Mouse (Mus musculus): Measurements from ENCODE around the gene Slc15a2.

The Slc15a2 gene

GRCm38 (mm10) chr16:36770191-36770771, 14.5 kb downstream of the Slc15a2 start:
- in situ Hi-C loops (cut with MboI, MseI): no loop called here

DNA sequence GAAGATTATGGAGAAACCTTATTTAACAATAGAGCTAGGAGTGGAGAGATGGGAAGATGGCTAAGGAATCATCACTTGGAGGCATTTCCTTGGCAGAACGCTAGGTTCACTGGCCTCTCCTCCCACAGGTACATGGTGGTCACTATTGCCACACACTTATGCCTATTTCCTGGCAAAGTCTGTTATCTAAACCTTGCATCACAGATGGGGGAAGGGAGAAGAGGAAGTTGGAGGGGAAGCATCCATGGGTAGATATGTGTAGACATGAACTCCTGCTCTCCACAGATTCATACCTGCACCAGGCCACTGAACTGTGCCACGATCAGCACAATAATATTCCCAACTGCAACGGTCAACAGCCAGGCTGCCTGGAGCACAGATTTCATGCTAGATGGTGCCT, 32.8 kb downstream of the Slc15a2 start:
- in situ Hi-C loops (cut with MboI, MseI): no loop called here

GRCm38 (mm10) chr16:36747767-36748166, 37.0 kb downstream of the Slc15a2 start:
- in situ Hi-C loops (cut with MboI, MseI): loop anchor here (25.0 kb wide), 1 partner anchor 740 kb away; no protein-coding TSS in a partner anchor

DNA sequence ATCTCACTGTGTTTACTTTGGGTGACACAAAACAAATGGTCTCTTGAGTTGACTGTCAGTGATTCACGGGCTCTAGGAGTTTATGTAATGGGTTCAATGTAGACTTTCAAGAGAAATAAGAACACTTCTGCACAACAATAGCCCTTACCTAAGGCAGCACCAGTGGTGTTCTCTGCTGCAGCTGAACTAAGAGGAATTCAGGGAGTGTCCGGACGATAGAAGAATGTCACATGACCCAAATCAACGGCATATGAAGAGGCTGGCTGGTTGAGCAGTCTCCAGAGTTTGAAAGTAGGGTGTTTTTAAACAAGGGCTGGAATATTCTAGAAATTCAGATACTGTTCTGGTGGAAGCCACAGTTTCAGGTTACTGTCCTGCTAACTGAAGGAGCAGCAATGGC, 37.7 kb downstream of the Slc15a2 start:
- in situ Hi-C loops (cut with MboI, MseI): loop anchor here (25.0 kb wide), 1 partner anchor 740 kb away; no protein-coding TSS in a partner anchor

DNA sequence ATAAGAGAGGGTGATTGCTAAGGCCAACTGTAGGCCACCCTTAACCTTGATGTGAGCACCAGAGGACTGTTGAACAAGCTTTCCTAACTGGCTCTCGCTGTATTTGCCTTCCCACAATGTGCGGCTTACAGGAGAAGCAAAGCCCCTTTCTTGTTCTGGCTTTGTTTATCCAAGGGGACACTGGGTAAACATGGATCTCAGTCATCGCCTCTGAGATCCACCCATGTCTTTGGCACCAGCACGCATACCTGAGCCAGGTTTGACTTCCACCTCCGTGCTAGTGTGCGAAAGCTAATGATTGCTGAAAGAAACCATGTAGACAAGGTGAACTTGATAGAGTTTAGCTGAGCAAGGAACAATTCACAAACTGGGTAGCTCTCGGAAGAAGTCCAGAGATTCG, 41.2 kb downstream of the Slc15a2 start:
- in situ Hi-C loops (cut with MboI, MseI): loop anchor here (25.0 kb wide), 1 partner anchor 744 kb away; no protein-coding TSS in a partner anchor

GRCm38 (mm10) chr16:36739404-36739930, 45.3 kb downstream of the Slc15a2 start:
- in situ Hi-C loops (cut with MboI, MseI): loop anchor here (25.0 kb wide), 1 partner anchor 748 kb away; no protein-coding TSS in a partner anchor

DNA sequence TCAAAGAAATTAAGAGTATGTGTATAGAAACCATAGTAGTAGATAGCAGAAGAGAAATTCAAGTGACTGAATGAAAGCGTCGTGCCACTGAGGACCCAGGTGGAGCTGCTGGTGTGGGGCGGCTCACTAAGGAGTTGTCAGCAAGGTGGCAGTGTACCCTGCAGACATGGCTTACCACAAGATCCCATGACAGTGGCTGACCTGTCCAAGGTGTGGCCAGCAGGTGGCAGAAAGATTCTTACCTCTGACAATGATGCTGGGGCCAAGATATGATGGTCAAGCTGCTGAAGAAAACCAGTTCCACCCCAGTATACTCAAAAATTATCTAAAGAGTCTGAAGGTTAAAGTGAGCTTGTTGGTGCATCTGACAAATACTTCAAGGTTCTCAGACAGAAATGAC, 49.3 kb downstream of the Slc15a2 start:
- in situ Hi-C loops (cut with MboI, MseI): loop anchor here (25.0 kb wide), 1 partner anchor 752 kb away; no protein-coding TSS in a partner anchor

- in situ Hi-C loops (cut with MboI, MseI): loop anchor here (25.0 kb wide), 1 partner anchor 753 kb away; no protein-coding TSS in a partner anchor
Measured at GRCm38 (mm10) chr16:36733827-36734226, 50.9 kb downstream of the Slc15a2 start.

GRCm38 (mm10) chr16:36732572-36732971, 52.2 kb downstream of the Slc15a2 start:
- in situ Hi-C loops (cut with MboI, MseI): loop anchor here (25.0 kb wide), 1 partner anchor 755 kb away; no protein-coding TSS in a partner anchor

GRCm38 (mm10) chr16:36728959-36729358, 55.8 kb downstream of the Slc15a2 start:
- in situ Hi-C loops (cut with MboI, MseI): loop anchor here (25.0 kb wide), 1 partner anchor 758 kb away; no protein-coding TSS in a partner anchor

- in situ Hi-C loops (cut with MboI, MseI): loop anchor here (5.0 kb wide), 1 partner anchor 88 kb away; no protein-coding TSS in a partner anchor
Measured at GRCm38 (mm10) chr16:36723880-36724443, 60.8 kb downstream of the Slc15a2 start.

DNA sequence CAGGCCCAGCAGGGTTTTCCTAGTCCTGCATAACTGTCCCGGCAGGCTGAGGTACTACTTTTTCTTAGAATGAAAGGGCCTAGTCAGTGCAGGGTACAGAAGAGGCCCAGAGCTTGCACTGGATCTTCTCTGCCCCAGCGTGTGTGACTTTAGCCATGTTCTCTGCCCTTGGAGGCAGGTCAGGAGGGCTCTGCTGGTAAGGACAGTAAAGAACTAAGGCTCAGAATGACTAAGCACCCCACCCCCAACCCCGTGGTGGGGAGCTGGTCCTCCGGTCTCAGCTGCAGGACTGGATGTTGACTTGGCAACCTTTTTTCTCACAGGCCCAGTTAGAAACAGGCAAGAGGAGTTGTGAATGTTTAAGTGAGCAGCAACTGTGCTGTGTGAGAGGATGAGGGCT, 62.0 kb downstream of the Slc15a2 start:
- in situ Hi-C loops (cut with MboI, MseI): loop anchor here (5.0 kb wide), 1 partner anchor 90 kb away; no protein-coding TSS in a partner anchor

DNA sequence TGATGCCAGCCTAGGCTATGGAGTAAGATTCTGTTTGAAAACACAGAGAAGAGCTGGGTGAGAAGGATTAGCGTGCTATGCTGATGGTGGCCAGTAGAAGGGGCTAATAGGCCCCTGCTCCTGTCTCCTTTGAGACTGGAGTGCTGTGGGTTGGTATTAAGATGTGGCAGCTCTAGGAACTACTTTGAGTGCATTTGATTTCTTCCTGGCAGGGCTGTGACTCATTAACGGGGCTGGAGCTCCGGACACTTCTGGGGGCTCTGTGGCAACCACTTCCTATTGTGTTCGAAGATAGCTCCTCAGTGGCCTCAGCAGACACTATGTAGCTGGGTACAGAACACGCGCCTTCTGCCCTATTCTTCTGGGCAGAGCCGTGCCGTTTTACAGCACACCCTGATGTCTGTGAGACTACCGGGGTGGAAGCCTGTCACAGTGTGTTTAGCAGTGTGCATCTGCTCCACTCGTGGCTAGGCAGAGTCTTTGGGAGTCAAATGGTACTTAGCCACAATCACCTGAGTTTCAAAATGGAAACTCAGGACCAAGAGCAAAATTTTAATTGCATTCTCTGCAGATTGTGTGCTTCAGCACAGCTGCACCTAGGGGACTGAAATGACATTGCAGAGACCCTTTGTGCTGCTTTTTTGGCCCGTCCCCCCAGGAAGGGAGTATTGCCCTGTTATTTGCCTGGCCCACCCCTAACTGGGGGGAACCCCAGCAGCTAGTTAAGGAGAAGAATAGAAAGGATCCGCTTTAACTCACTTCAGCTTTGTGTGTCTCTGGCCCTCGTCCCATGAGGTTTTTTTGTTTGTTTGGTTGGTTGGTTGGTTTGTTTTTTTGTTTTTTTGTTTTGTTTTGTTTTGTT, 64.3 kb downstream of the Slc15a2 start:
- in situ Hi-C loops (cut with MboI, MseI): loop anchor here (5.0 kb wide), 1 partner anchor 92 kb away; no protein-coding TSS in a partner anchor

DNA sequence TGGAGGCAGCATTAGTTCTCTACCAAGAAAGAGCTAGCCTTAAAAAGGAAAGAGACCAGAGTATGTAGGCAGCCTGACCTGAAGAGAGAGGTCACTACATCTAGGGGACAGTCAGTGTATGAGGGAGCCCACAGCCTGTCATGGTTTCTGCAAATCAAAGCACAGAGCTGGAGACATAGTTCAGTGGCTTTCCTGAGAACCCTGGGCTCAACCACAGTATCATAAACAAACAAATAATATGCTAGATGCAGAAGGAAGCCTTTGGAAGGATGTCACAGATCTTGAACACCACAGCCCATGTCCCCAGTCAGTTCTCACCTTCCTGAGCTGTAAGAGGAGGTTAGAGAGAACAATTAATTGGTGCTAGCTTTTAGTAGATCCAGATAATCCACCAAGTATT, 66.1 kb downstream of the Slc15a2 start:
- in situ Hi-C loops (cut with MboI, MseI): loop anchor here (5.0 kb wide), 1 partner anchor 246 kb away; no protein-coding TSS in a partner anchor

- in situ Hi-C loops (cut with MboI, MseI): loop anchor here (5.0 kb wide), 1 partner anchor 245 kb away; no protein-coding TSS in a partner anchor
Measured at GRCm38 (mm10) chr16:36717481-36717880, 67.3 kb downstream of the Slc15a2 start.

- in situ Hi-C loops (cut with MboI, MseI): no loop called here
Measured at GRCm38 (mm10) chr16:36711760-36712159, 73.0 kb downstream of the Slc15a2 start.

DNA sequence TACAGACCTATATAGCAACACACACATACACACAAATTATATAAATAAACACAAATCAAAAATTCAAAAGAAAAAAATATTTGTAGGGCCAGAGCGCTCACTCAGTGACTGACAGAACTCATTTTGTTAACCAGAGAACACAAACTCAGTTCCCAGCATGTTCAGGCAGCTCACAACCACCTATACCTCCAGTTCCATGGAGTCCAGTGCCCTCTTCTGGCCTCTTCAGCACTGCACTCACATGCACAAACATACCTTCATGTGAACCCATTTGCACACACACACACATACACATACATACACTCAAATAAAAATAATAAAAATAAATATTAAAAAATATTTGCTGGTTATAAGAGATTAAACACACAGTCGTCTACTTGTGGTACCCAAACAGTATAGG, 74.0 kb downstream of the Slc15a2 start:
- in situ Hi-C loops (cut with MboI, MseI): no loop called here

DNA sequence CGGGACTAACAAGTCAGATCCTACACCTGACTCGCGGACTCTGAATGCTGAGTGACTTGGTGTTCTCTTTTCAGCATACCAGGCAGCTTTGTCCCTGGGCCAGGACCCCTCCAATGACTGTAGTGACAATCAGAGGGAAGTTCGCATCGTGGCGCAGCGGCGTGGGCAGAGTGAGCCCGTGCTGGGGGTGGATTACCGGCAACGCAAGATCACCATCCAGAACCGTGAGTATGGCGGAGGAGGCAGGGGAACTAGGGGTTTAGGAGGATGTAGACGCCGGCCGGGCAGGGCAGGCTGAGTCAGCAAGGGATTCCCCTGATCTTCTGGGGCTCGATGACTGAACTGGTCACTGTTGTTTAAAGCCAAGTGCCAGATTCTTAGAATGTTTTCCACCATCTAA, 75.4 kb downstream of the Slc15a2 start:
- in situ Hi-C loops (cut with MboI, MseI): loop anchor here (5.0 kb wide), 1 partner anchor 597 kb away; no protein-coding TSS in a partner anchor

DNA sequence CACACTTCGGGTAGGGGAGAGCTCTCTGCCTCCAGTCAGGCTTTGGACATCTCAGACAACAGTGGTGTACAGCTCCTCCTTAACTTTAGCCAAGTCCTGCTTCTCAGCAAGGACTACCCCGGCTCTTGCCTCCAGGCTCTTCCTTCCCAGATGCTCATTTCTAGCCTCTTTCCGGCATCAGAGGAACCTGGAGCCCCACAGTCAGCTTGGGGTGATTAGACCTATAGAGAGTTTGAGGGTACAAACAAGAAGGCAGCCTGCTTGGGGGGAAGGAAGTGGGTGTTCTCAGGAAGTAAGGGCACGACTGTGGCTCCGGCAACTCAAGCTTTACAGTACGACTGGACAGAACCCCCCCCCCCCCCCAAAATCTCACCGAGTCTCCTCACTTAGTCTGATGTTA, 76.0 kb downstream of the Slc15a2 start:
- in situ Hi-C loops (cut with MboI, MseI): loop anchor here (5.0 kb wide), 1 partner anchor 596 kb away; no protein-coding TSS in a partner anchor

GRCm38 (mm10) chr16:36707702-36708423, 76.9 kb downstream of the Slc15a2 start:
- in situ Hi-C loops (cut with MboI, MseI): loop anchor here (5.0 kb wide), 1 partner anchor 596 kb away; no protein-coding TSS in a partner anchor

- in situ Hi-C loops (cut with MboI, MseI): no loop called here
Measured at GRCm38 (mm10) chr16:36700484-36700883, 84.3 kb downstream of the Slc15a2 start.

All from T-helper 2 cell (primary cell).